8 mouse cellular contexts compared by ENCODE assay signal in the genomic region with DNA sequence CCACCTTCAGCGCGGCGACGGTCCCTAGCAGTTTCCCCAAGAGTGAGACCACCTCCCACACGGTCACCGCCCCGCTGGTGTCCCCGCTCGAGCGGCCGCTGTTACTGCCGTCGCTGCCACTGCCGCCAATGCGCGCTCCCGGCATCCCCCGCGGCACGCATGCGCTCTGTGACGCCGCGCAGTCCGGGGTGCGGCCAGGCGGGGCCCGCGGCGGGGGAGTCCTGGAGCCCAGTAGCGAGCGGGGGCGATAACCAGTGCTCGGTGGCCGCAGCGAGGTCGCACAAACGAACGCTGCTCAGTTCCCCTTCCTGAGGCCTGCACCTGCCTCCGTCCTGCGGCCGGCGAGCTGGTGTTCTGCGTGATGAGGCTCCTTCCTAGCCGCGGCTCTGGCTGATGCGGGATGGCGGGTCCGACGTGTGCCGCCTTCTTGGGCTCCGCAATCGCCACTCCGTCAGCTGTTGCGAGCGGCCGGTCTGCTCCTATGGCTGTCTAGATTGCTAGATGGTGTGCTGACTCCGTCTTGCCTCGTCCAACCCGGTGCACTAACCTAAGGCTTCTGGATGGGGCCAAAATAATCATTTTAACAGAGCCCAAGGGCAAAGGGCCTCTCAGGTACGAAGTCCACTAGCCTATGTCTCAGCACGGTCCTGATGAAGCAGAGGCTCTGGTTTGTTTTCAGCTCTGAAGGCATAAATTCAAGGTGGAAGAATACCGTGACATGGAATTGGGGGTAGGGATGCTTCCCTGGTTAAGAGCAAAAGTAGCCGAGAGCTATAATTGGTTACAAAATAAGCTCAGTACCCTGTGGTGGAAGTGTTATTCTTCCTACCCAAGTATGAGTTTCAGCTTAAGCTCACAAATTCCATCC. TPM values are rescaled to one million over a fixed set of nuclear protein-coding genes. Genes with fewer than 3 reads are reported as not detected.
A peak's percentile ranks its signal among the peaks of the same experiment; 100 is the strongest.
DNase-seq lines count a peak whose midpoint lies in the region; ATAC-seq and TF ChIP-seq lines count a peak whose summit lies in the region.

No protein-coding gene starts in this region.

- peak; percentile 85 for DNase-seq in 416B (ENCODE audit: low read depth)
- peak; percentile 93 for DNase-seq in embryonic facial prominence, embryonic 14.5 days (ENCODE audit: low spot score)
- DNase-seq in heart, adult 8-10 months (ENCODE audit: low spot score), result peak; percentile 89
- DNase-seq in kidney, adult 9 months, result peak; percentile 91
- DNase-seq in limb, embryonic 14.5 days (ENCODE audit: low spot score), result peak; percentile 85
- peak; percentile 68 to 91 for DNase-seq in spleen, adult 2 months (ENCODE audit: low read depth in 1 of 2, low spot score in 2 of 2)

- H3K4me2 ChIP-seq in embryonic facial prominence, embryonic 14.5 days (ENCODE audit: low read depth, low read length), result peak overlapping the region; percentile 92
- H3K4me2 ChIP-seq in limb, embryonic 14.5 days (replicated peaks; ENCODE audit: low read depth, low read length, severe bottlenecking), result peak overlapping the region; percentile 92
- peak overlapping the region; percentile 96 for H3K4me2 ChIP-seq in midbrain, embryonic 16.5 days (ENCODE audit: low read length)

- under 1% methylated on average over 64 of the region's 64 CpGs for WGBS in bone marrow, adult 2 months
- WGBS in embryonic facial prominence, embryonic 14.5 days, result 1% methylated on average over 35 of the region's 64 CpGs
- WGBS in limb, embryonic 14.5 days, result under 1% methylated on average over 59 of the region's 64 CpGs
- whole genome bisulfite sequencing in midbrain, embryonic 16.5 days, result under 1% methylated on average over 61 of the region's 64 CpGs
- WGBS in spleen, adult 2 months, result under 1% methylated on average over 64 of the region's 64 CpGs

- no peaks in the 10 kb centered on the region for H3K27me3 ChIP-seq in embryonic facial prominence, embryonic 14.5 days (replicated peaks; ENCODE audit: control insufficient read depth, insufficient read depth, low read length)
- H3K27me3 ChIP-seq in limb, embryonic 14.5 days (ENCODE audit: control insufficient read depth, insufficient read depth, low read length), result no peaks in the 10 kb centered on the region
- H3K27me3 ChIP-seq in midbrain, embryonic 16.5 days (ENCODE audit: control insufficient read depth, insufficient read depth, low read depth, low read length), result no peaks in the 10 kb centered on the region
- H3K27me3 ChIP-seq in spleen, adult 2 months (ENCODE audit: control insufficient read depth, insufficient read depth, low read length), result no peaks in the 10 kb centered on the region

- H3K36me3 ChIP-seq in embryonic facial prominence, embryonic 14.5 days (ENCODE audit: control insufficient read depth, insufficient read depth, low read length), result no peaks in the 10 kb centered on the region
- 0 out of 2 replicates have a peak, but pooled peaks cover 3% of the 10 kb centered on the region for H3K36me3 ChIP-seq in limb, embryonic 14.5 days (ENCODE audit: control insufficient read depth, insufficient read depth, low read length)
- no peaks in the 10 kb centered on the region for H3K36me3 ChIP-seq in midbrain, embryonic 16.5 days (ENCODE audit: control insufficient read depth, insufficient read depth, low read length)
- peaks cover 1% of the 10 kb centered on the region; the same call in 1 of the 2 replicates for H3K36me3 ChIP-seq in spleen, adult 2 months (ENCODE audit: control insufficient read depth, insufficient read depth, low read length)

- peak overlapping the region; percentile 92 for H3K27ac ChIP-seq in bone marrow, adult 2 months (ENCODE audit: control insufficient read depth, insufficient read depth, low read depth, low read length, poor library complexity)
- H3K27ac ChIP-seq in embryonic facial prominence, embryonic 14.5 days (replicated peaks; ENCODE audit: low read depth, low read length), result peak overlapping the region; percentile 89
- peak overlapping the region; percentile 82 for H3K27ac ChIP-seq in limb, embryonic 14.5 days (replicated peaks; ENCODE audit: low read depth, low read length)
- H3K27ac ChIP-seq in midbrain, embryonic 16.5 days (ENCODE audit: low read length), result peak overlapping the region; percentile 96
- H3K27ac ChIP-seq in spleen, adult 2 months (ENCODE audit: insufficient read depth, low read length), result peak overlapping the region; percentile 81

- H3K9ac ChIP-seq in embryonic facial prominence, embryonic 14.5 days (ENCODE audit: low read depth, low read length), result peak overlapping the region; percentile 87
- peak overlapping the region; percentile 85 for H3K9ac ChIP-seq in limb, embryonic 14.5 days (ENCODE audit: low read depth, low read length, severe bottlenecking)
- H3K9ac ChIP-seq in midbrain, embryonic 16.5 days (ENCODE audit: low read depth, low read length), result peak overlapping the region; percentile 94

- TF ChIP-seq POLR2A in bone marrow, adult 2 months (IDR thresholded peaks at IDR 0.05; ENCODE audit: borderline replicate concordance, control insufficient read depth, low read depth, low read length), result peak; percentile 79
- TF ChIP-seq POLR2A in limb, embryonic 14.5 days (IDR thresholded peaks at IDR 0.05; ENCODE audit: borderline replicate concordance, extremely low read depth, insufficient read depth, insufficient read length), result peak; percentile 82; the same call in 1 of the 2 replicates
- peak; percentile 57; the same call in 1 of the 2 replicates for TF ChIP-seq POLR2A in spleen, adult 2 months (IDR thresholded peaks at IDR 0.05; ENCODE audit: low read depth, low read length)

- H3K9me3 ChIP-seq in embryonic facial prominence, embryonic 14.5 days (ENCODE audit: control insufficient read depth, low read length), result no peaks in the 10 kb centered on the region
- H3K9me3 ChIP-seq in limb, embryonic 14.5 days (ENCODE audit: control insufficient read depth, low read length), result no peaks in the 10 kb centered on the region
- H3K9me3 ChIP-seq in midbrain, embryonic 16.5 days (replicated peaks; ENCODE audit: control insufficient read depth, low read length, poor library complexity, severe bottlenecking), result no peaks in the 10 kb centered on the region

- peak; percentile 93 for ATAC-seq in embryonic facial prominence, embryonic 14.5 days (ENCODE audit: low read depth)
- peak; percentile 91 for ATAC-seq in limb, embryonic 14.5 days (ENCODE audit: low FRiP score, low read depth)
- peak; percentile 92 for ATAC-seq in midbrain, embryonic 16.5 days

- no peaks in the 10 kb centered on the region; the same call in 1 of the 2 replicates for H3K4me1 ChIP-seq in bone marrow, adult 2 months (ENCODE audit: control insufficient read depth, insufficient read depth, low read length)
- peaks cover 13% of the 10 kb centered on the region for H3K4me1 ChIP-seq in embryonic facial prominence, embryonic 14.5 days (ENCODE audit: control insufficient read depth, insufficient read depth, low read length)
- peaks cover 9% of the 10 kb centered on the region for H3K4me1 ChIP-seq in limb, embryonic 14.5 days (ENCODE audit: control insufficient read depth, insufficient read depth, low read length)
- H3K4me1 ChIP-seq in midbrain, embryonic 16.5 days (ENCODE audit: control insufficient read depth, insufficient read depth, low read length), result peaks cover 23% of the 10 kb centered on the region
- no peaks in the 10 kb centered on the region; the same call in none of the 2 replicates for H3K4me1 ChIP-seq in spleen, adult 2 months (ENCODE audit: control insufficient read depth, insufficient read depth, insufficient read length)

- peak overlapping the region; percentile 99 for H3K4me3 ChIP-seq in bone marrow, adult 2 months (replicated peaks; ENCODE audit: control insufficient read depth, low read depth, low read length)
- peak overlapping the region; percentile 95 for H3K4me3 ChIP-seq in embryonic facial prominence, embryonic 14.5 days (ENCODE audit: low read depth, low read length)
- H3K4me3 ChIP-seq in limb, embryonic 14.5 days (replicated peaks; ENCODE audit: low read length), result peak overlapping the region; percentile 76
- H3K4me3 ChIP-seq in midbrain, embryonic 16.5 days (ENCODE audit: low read depth, low read length), result peak overlapping the region; percentile 100
- peak overlapping the region; percentile 75 for H3K4me3 ChIP-seq in spleen, adult 2 months (ENCODE audit: extremely low read depth, insufficient read depth, insufficient read length)

- no peak for TF ChIP-seq CTCF in bone marrow, adult 2 months (IDR thresholded peaks at IDR 0.05; ENCODE audit: control insufficient read depth, insufficient read depth, low read length)
- TF ChIP-seq CTCF in spleen, adult 2 months (IDR thresholded peaks at IDR 0.05; ENCODE audit: extremely low read depth, insufficient read depth, insufficient read length, insufficient replicate concordance), result no peak

RNA-seq across cellular contexts. Expression of a gene that starts 3.9 kb away (rescaled TPM):
- 9.4 and 14.6 TPM in 2 replicates for polyA plus RNA-seq in bone marrow, adult 2 months (2011; ENCODE audit: insufficient read depth, insufficient read length, low replicate concordance, missing spikeins)
- polyA plus RNA-seq in embryonic facial prominence, embryonic 14.5 days (2014; fragmentation: Nextera tagmentation; extraction: Ambion mirVana), result 37.0 and 41.8 TPM in 2 replicates
- 1 to 10 TPM; 4.9 to 7.1 (median 6.0) TPM for total RNA-seq in heart, adult 8-10 months (2022)
- 34.7 and 36.8 TPM in 2 replicates for polyA plus RNA-seq in limb, embryonic 14.5 days (2012; rRNA removed)
- 47.1 and 49.1 TPM in 2 replicates for polyA plus RNA-seq in limb, embryonic 14.5 days (2014; fragmentation: Nextera tagmentation; extraction: Ambion mirVana)
- 26.8 and 33.1 TPM in 2 replicates for polyA plus RNA-seq in midbrain, embryonic 16.5 days (2015; fragmentation: Nextera tagmentation; extraction: Ambion mirVana)
- 5.2 and 5.8 TPM in 2 replicates for polyA plus RNA-seq in spleen, adult 2 months (2012; rRNA removed)

RNA-seq across cellular contexts. Expression of a gene that starts 17.5 kb away (rescaled TPM):
- polyA plus RNA-seq in bone marrow, adult 2 months (2011; ENCODE audit: insufficient read depth, insufficient read length, low replicate concordance, missing spikeins), result 45.7 and 71.7 TPM in 2 replicates
- polyA plus RNA-seq in embryonic facial prominence, embryonic 14.5 days (2014; fragmentation: Nextera tagmentation; extraction: Ambion mirVana), result 126 and 130 TPM in 2 replicates
- 100 to 1,000 TPM in 1 of 4 experiments, 10 to 100 TPM in 3; 94.3 to 102 (median 98.0) TPM for total RNA-seq in heart, adult 8-10 months (2022)
- 52.1 and 66.5 TPM in 2 replicates for polyA plus RNA-seq in limb, embryonic 14.5 days (2012; rRNA removed)
- 115 and 125 TPM in 2 replicates for polyA plus RNA-seq in limb, embryonic 14.5 days (2014; fragmentation: Nextera tagmentation; extraction: Ambion mirVana)
- 164 and 177 TPM in 2 replicates for polyA plus RNA-seq in midbrain, embryonic 16.5 days (2015; fragmentation: Nextera tagmentation; extraction: Ambion mirVana)
- 11.1 and 16.5 TPM in 2 replicates for polyA plus RNA-seq in spleen, adult 2 months (2012; rRNA removed)

RNA-seq across cellular contexts. Expression of a gene that starts 17.6 kb away (rescaled TPM):
- polyA plus RNA-seq in bone marrow, adult 2 months (2011; ENCODE audit: insufficient read depth, insufficient read length, low replicate concordance, missing spikeins), result 6.0 and 6.2 TPM in 2 replicates
- 12.2 and 12.6 TPM in 2 replicates for polyA plus RNA-seq in embryonic facial prominence, embryonic 14.5 days (2014; fragmentation: Nextera tagmentation; extraction: Ambion mirVana)
- total RNA-seq in heart, adult 8-10 months (2022), result 10 to 100 TPM; 10.5 to 12.1 (median 10.8) TPM
- polyA plus RNA-seq in limb, embryonic 14.5 days (2012; rRNA removed), result 21.5 and 24.0 TPM in 2 replicates
- polyA plus RNA-seq in limb, embryonic 14.5 days (2014; fragmentation: Nextera tagmentation; extraction: Ambion mirVana), result 12.0 and 14.0 TPM in 2 replicates
- polyA plus RNA-seq in midbrain, embryonic 16.5 days (2015; fragmentation: Nextera tagmentation; extraction: Ambion mirVana), result 10.6 and 11.5 TPM in 2 replicates
- 6.7 and 6.9 TPM in 2 replicates for polyA plus RNA-seq in spleen, adult 2 months (2012; rRNA removed)

Comparison
In these comparisons a context has a peak if more than half of its experiments do, and no peak if none do; other contexts are left out.
1. Peak in every context shown above with its lines: DNase-seq, ATAC-seq, H3K4me3 ChIP-seq and H3K27ac ChIP-seq.